Mouse (Mus musculus): ENCODE measurements around the gene Barhl2. TPM values are rescaled to one million over a fixed set of nuclear protein-coding genes. Genes with fewer than 3 reads are reported as not detected.

Barhl2 gene
- polyA plus RNA-seq, 1 experiment from 2014 or later, result not detected

- H3K4me1 ChIP-seq, result 0 out of 2 replicates have a peak, but pooled peaks cover 3% of the 10 kb centered on the region
- no peaks in the 10 kb centered on the region for H3K36me3 ChIP-seq
- peaks cover 69% of the 10 kb centered on the region for H3K27me3 ChIP-seq
- 80% methylated on average over 3 of the region's 3 CpGs for WGBS
- H3K4me3 ChIP-seq, result no peak overlapping the region
- no peak overlapping the region for H3K9ac ChIP-seq
- H3K4me2 ChIP-seq (replicated peaks), result no peak overlapping the region
- H3K9me3 ChIP-seq, result no peaks in the 10 kb centered on the region
- no peak overlapping the region for H3K27ac ChIP-seq
- ATAC-seq (ENCODE audit: insufficient number of reproducible peaks, insufficient read depth, low FRiP score, low TSS enrichment), result no peak
Observed at GRCm38 (mm10) chr5:106445681-106446080, 12.3 kb downstream of the Barhl2 start.

- Histone ChIP-seq H3K9ac (no peak overlapping the region), H3K9me3 (no peaks in the 10 kb centered on the region), H3K4me3 (no peak overlapping the region), H3K36me3 (no peaks in the 10 kb centered on the region), H3K27me3 (peaks cover 6% of the 10 kb centered on the region), H3K27ac (no peak overlapping the region), H3K4me1 (no peaks in the 10 kb centered on the region), H3K4me2 (replicated peaks) (no peak overlapping the region)
- 90% methylated on average over 7 of the region's 7 CpGs for WGBS
- no peak for ATAC-seq (ENCODE audit: insufficient number of reproducible peaks, insufficient read depth, low FRiP score, low TSS enrichment)
Observed at GRCm38 (mm10) chr5:106438916-106439315, 19.1 kb downstream of the Barhl2 start.

- 73% methylated on average over 7 of the region's 7 CpGs for WGBS
- Histone ChIP-seq H3K4me1 (no peaks in the 10 kb centered on the region), H3K27me3 (no peaks in the 10 kb centered on the region), H3K9me3 (no peaks in the 10 kb centered on the region), H3K36me3 (no peaks in the 10 kb centered on the region), H3K27ac (no peak overlapping the region), H3K9ac (no peak overlapping the region), H3K4me2 (replicated peaks) (no peak overlapping the region), H3K4me3 (no peak overlapping the region)
- ATAC-seq (ENCODE audit: insufficient number of reproducible peaks, insufficient read depth, low FRiP score, low TSS enrichment), result no peak
Observed at GRCm38 (mm10) chr5:106426069-106426468, 31.9 kb downstream of the Barhl2 start.

DNA sequence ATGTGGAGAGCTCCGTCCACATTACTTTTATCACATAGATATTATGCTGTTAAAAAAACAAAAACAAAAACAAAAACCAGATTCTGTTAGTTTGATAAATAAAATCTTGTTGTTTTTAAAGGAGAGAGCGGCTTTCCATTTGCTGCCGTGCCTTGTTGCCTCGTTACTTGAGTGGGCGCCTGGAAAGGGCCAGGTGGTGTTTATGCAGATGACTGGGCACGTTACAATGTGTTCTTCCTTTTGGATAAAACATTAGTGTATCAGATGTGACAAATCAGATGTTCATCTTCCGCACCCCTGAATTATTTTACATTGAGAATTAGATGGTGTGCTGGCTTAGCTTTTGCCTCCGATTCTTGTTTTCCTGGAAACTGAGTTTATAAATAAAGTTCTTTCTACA is 37.1 kb downstream of the Barhl2 start:
- H3K4me2 ChIP-seq (replicated peaks), result no peak overlapping the region
- WGBS, result 83% methylated on average over 8 of the region's 8 CpGs
- 0 out of 2 replicates have a peak, but pooled peaks cover 2% of the 10 kb centered on the region for H3K27me3 ChIP-seq
- H3K4me3 ChIP-seq, result no peak overlapping the region
- no peak overlapping the region for H3K9ac ChIP-seq
- no peaks in the 10 kb centered on the region for H3K4me1 ChIP-seq
- H3K9me3 ChIP-seq, result no peaks in the 10 kb centered on the region
- ATAC-seq (ENCODE audit: insufficient number of reproducible peaks, insufficient read depth, low FRiP score, low TSS enrichment), result no peak
- no peak overlapping the region for H3K27ac ChIP-seq
- H3K36me3 ChIP-seq, result no peaks in the 10 kb centered on the region

GRCm38 (mm10) chr5:106420370-106420769 is 37.6 kb downstream of the Barhl2 start:
- no peak for ATAC-seq (ENCODE audit: insufficient number of reproducible peaks, insufficient read depth, low FRiP score, low TSS enrichment)
- 89% methylated on average over 11 of the region's 11 CpGs for WGBS
- no peak overlapping the region for H3K4me2 ChIP-seq (replicated peaks)
- H3K27me3 ChIP-seq, result 0 out of 2 replicates have a peak, but pooled peaks cover 2% of the 10 kb centered on the region
- H3K9ac ChIP-seq, result no peak overlapping the region
- H3K27ac ChIP-seq, result no peak overlapping the region
- H3K4me3 ChIP-seq, result no peak overlapping the region
- no peaks in the 10 kb centered on the region for H3K36me3 ChIP-seq
- H3K4me1 ChIP-seq, result no peaks in the 10 kb centered on the region
- no peaks in the 10 kb centered on the region for H3K9me3 ChIP-seq

GRCm38 (mm10) chr5:106417210-106417609 is 40.8 kb downstream of the Barhl2 start:
- H3K4me2 ChIP-seq (replicated peaks), result no peak overlapping the region
- H3K4me1 ChIP-seq, result no peaks in the 10 kb centered on the region
- H3K36me3 ChIP-seq, result no peaks in the 10 kb centered on the region
- H3K9me3 ChIP-seq, result no peaks in the 10 kb centered on the region
- no peak overlapping the region for H3K27ac ChIP-seq
- no peak overlapping the region for H3K4me3 ChIP-seq
- no peak overlapping the region for H3K9ac ChIP-seq
- ATAC-seq (ENCODE audit: insufficient number of reproducible peaks, insufficient read depth, low FRiP score, low TSS enrichment), result no peak
- 0 out of 2 replicates have a peak, but pooled peaks cover 2% of the 10 kb centered on the region for H3K27me3 ChIP-seq
- 31% methylated on average over 7 of the region's 7 CpGs for WGBS

- 79% methylated on average over 6 of the region's 6 CpGs for WGBS
- Histone ChIP-seq H3K36me3 (no peaks in the 10 kb centered on the region), H3K4me2 (replicated peaks) (no peak overlapping the region), H3K9me3 (no peaks in the 10 kb centered on the region), H3K9ac (no peak overlapping the region), H3K27me3 (0 out of 2 replicates have a peak, but pooled peaks cover 2% of the 10 kb centered on the region), H3K4me1 (no peaks in the 10 kb centered on the region), H3K4me3 (no peak overlapping the region), H3K27ac (no peak overlapping the region)
- no peak for ATAC-seq (ENCODE audit: insufficient number of reproducible peaks, insufficient read depth, low FRiP score, low TSS enrichment)
Observed at GRCm38 (mm10) chr5:106416550-106416949, 41.4 kb downstream of the Barhl2 start.

GRCm38 (mm10) chr5:106415734-106416133 is 42.2 kb downstream of the Barhl2 start:
- H3K4me1 ChIP-seq, result no peaks in the 10 kb centered on the region
- no peak overlapping the region for H3K4me3 ChIP-seq
- no peak overlapping the region for H3K4me2 ChIP-seq (replicated peaks)
- no peaks in the 10 kb centered on the region for H3K36me3 ChIP-seq
- no peak for ATAC-seq (ENCODE audit: insufficient number of reproducible peaks, insufficient read depth, low FRiP score, low TSS enrichment)
- no peak overlapping the region for H3K27ac ChIP-seq
- H3K9ac ChIP-seq, result no peak overlapping the region
- WGBS, result 79% methylated on average over 6 of the region's 6 CpGs
- 0 out of 2 replicates have a peak, but pooled peaks cover 2% of the 10 kb centered on the region for H3K27me3 ChIP-seq
- no peaks in the 10 kb centered on the region for H3K9me3 ChIP-seq

GRCm38 (mm10) chr5:106402761-106403160 is 55.2 kb downstream of the Barhl2 start:
- Histone ChIP-seq H3K4me2 (replicated peaks) (no peak overlapping the region), H3K9ac (no peak overlapping the region), H3K4me1 (no peaks in the 10 kb centered on the region), H3K27me3 (no peaks in the 10 kb centered on the region), H3K9me3 (no peaks in the 10 kb centered on the region), H3K27ac (no peak overlapping the region), H3K36me3 (no peaks in the 10 kb centered on the region), H3K4me3 (no peak overlapping the region)
- no peak for ATAC-seq (ENCODE audit: insufficient number of reproducible peaks, insufficient read depth, low FRiP score, low TSS enrichment)
- WGBS, result 78% methylated on average over 2 of the region's 2 CpGs

Other genes starting within 250 kb of the Barhl2 start
- not detected in 2 replicates for gene Gm17304, start 150.9 kb upstream of the Barhl2 start, polyA plus RNA-seq (2016; fragmentation: Nextera tagmentation; extraction: Ambion mirVana)
- 86.2 and 88.9 TPM in 2 replicates for gene Zfp644, start 239.1 kb upstream of the Barhl2 start, polyA plus RNA-seq (2016; fragmentation: Nextera tagmentation; extraction: Ambion mirVana)

Measured in embryonic facial prominence, embryonic 12.5 days (tissue).